Mouse (Mus musculus): ENCODE results near the gene Scg3. TPM values are rescaled to one million over a fixed set of nuclear protein-coding genes. Genes with fewer than 3 reads are reported as not detected.

Scg3 gene
- total and polyA plus RNA-seq, 2 experiments, result not detected

DNA sequence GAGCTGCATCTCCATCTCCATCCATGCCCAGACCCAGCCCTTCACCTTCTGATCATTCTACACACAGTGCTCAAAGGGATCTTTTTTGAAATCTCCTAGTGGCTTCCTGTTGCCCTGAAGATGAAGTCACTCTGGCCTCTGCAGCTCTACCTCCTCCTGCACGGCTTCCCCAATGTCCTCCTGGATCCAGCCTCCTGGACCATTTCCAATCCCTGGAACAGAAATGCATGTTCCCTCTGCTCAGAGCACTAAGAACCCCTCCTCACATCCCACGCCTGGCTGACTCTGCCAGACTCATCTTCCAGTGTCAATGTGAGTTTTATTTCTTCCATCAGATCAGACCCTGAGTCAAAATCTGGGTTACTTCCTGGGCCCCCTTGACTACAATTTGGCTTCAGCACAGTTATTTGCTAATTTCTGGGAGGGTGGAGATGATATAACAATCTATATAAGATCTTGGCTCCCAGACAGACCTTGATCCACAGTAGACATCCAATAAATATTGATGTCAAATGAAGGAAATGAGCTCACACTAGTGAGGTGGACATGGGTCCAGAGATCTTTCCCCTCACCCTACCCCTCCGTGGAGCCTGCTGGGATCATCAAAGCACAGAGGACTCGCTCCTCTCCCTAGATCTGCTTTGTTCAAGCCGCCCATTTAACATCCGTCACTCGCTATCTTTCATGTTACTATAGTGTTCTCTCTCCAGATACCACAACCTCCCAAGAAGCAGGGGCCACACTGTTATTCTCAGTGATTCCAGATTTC is 83.5 kb downstream of the Scg3 start:
- no peaks in the 10 kb centered on the region for H3K79me2 ChIP-seq (ENCODE audit: control insufficient read depth, insufficient read depth, low read length)
- H3K4me1 ChIP-seq (ENCODE audit: control insufficient read depth, insufficient read depth, low read length), result no peaks in the 10 kb centered on the region
- no peak overlapping the region for H3K27ac ChIP-seq (replicated peaks; ENCODE audit: insufficient read depth, low read depth, low read length)
- no peak for TF ChIP-seq POLR2A (IDR thresholded peaks at IDR 0.05; ENCODE audit: extremely low read depth, insufficient read depth, low read length)
- no peak for DNase-seq (ENCODE audit: extremely low read depth, low read depth, low spot score)
- 74% methylated on average over 7 of the region's 7 CpGs for WGBS
- no peaks in the 10 kb centered on the region for H3K36me3 ChIP-seq (ENCODE audit: control insufficient read depth, insufficient read depth, low read length)
- H3K4me3 ChIP-seq (ENCODE audit: insufficient read depth, low read depth, low read length), result no peak overlapping the region
- no peak overlapping the region for H3K9ac ChIP-seq (ENCODE audit: low read depth, low read length)
- no peaks in the 10 kb centered on the region for H3K27me3 ChIP-seq (ENCODE audit: control insufficient read depth, insufficient read depth, low read length)

DNA sequence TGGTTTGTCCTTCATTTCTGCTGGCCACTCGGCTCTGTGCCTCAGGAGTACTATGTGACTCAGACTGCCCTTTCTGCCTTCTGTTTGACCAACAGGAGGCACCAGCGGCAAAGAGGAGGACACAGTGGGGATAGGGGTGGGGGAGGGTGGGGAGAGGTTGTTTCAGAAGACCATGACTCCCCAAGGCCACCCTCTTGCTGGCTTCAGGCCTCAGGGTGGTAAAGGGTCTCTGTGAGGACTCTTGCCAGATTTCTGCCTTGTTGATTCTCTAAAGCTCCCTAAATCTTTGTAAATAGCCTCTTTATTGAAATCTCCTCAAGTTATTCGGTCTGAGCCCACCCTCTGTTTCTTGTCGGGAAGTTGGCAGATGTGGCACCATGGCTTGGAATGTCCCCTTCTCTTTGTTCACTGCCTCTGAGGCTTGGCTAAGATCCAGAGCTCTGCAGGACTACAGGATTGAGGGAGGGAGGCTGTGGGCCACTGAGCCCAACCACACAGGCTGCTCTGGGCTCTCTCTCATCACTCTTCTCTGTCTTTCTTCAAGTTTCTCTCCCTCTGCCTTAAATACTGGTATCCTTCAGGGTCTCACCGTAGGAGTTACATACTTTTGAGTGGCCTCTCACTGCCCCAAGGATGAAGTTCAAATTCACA is 84.5 kb downstream of the Scg3 start:
- H3K27me3 ChIP-seq (ENCODE audit: control insufficient read depth, insufficient read depth, low read length), result no peaks in the 10 kb centered on the region
- no peak overlapping the region for H3K4me3 ChIP-seq (ENCODE audit: insufficient read depth, low read depth, low read length)
- H3K36me3 ChIP-seq (ENCODE audit: control insufficient read depth, insufficient read depth, low read length), result no peaks in the 10 kb centered on the region
- no peak for DNase-seq (ENCODE audit: extremely low read depth, low read depth, low spot score)
- no peaks in the 10 kb centered on the region for H3K79me2 ChIP-seq (ENCODE audit: control insufficient read depth, insufficient read depth, low read length)
- no peak overlapping the region for H3K9ac ChIP-seq (ENCODE audit: low read depth, low read length)
- whole genome bisulfite sequencing, result 56% methylated on average over 5 of the region's 5 CpGs
- no peak overlapping the region for H3K27ac ChIP-seq (replicated peaks; ENCODE audit: insufficient read depth, low read depth, low read length)
- TF ChIP-seq POLR2A (IDR thresholded peaks at IDR 0.05; ENCODE audit: extremely low read depth, insufficient read depth, low read length) (no peak), CTCF (IDR thresholded peaks at IDR 0.05; ENCODE audit: low read depth, low read length) (no peak)
- no peaks in the 10 kb centered on the region for H3K4me1 ChIP-seq (ENCODE audit: control insufficient read depth, insufficient read depth, low read length)

DNA sequence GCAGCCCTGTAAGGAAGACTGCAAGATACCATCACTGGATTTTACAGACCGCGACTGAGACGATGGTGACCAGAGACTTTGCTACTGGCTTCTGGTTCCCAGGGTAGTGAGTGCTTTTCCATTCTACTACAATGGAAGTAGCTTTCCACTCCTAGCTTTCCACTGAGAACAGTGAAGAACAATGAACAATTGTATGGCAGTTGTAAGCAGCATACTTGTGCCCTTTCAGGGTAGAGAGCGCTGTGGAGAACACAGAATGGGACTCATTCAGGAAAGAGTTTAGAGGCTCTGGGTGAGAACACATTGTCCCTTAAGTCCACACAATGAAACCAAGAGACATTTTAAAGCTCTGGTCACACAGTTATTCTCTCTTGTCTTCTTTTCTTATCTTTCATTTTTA is 86.3 kb downstream of the Scg3 start:
- WGBS, result 88% methylated on average over 4 of the region's 4 CpGs
- DNase-seq (ENCODE audit: extremely low read depth, low read depth, low spot score), result no peak

DNA sequence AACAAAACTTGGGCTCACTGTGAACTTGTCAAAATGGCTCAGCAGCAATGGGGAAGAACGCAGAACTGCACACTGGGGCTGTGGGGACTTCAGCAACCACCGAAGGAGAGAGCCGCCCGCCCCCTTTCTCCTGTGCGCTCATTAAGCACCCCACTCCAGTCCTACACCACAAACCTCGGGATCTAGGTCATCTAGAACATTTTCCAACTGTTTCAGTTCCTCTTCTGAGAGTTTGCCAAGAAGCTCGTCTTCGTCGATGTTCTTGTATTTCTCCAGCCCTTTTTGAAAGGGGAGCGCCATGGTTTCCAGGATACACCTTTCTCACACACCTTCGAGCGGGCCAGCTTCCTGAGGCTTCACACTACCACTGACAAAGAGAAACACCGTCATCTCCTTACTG is 86.8 kb downstream of the Scg3 start:
- Histone ChIP-seq H3K4me3 (ENCODE audit: insufficient read depth, low read depth, low read length) (no peak overlapping the region), H3K9ac (ENCODE audit: low read depth, low read length) (no peak overlapping the region), H3K36me3 (ENCODE audit: control insufficient read depth, insufficient read depth, low read length) (no peaks in the 10 kb centered on the region), H3K4me1 (ENCODE audit: control insufficient read depth, insufficient read depth, low read length) (no peaks in the 10 kb centered on the region), H3K27ac (replicated peaks; ENCODE audit: insufficient read depth, low read depth, low read length) (no peak overlapping the region), H3K27me3 (ENCODE audit: control insufficient read depth, insufficient read depth, low read length) (no peaks in the 10 kb centered on the region), H3K79me2 (ENCODE audit: control insufficient read depth, insufficient read depth, low read length) (no peaks in the 10 kb centered on the region)
- TF ChIP-seq POLR2A (IDR thresholded peaks at IDR 0.05; ENCODE audit: extremely low read depth, insufficient read depth, low read length) (no peak), CTCF (IDR thresholded peaks at IDR 0.05; ENCODE audit: low read depth, low read length) (no peak)
- no peak for DNase-seq (ENCODE audit: extremely low read depth, low read depth, low spot score)
- whole genome bisulfite sequencing, result 81% methylated on average over 13 of the region's 13 CpGs

More for the DNA sequence above, 86.3 kb downstream of the Scg3 start:
- TF ChIP-seq CTCF (IDR thresholded peaks at IDR 0.05; ENCODE audit: low read depth, low read length), result no peak
- TF ChIP-seq POLR2A (IDR thresholded peaks at IDR 0.05; ENCODE audit: extremely low read depth, insufficient read depth, low read length), result no peak
- Histone ChIP-seq H3K79me2 (ENCODE audit: control insufficient read depth, insufficient read depth, low read length) (no peaks in the 10 kb centered on the region), H3K27ac (replicated peaks; ENCODE audit: insufficient read depth, low read depth, low read length) (no peak overlapping the region), H3K36me3 (ENCODE audit: control insufficient read depth, insufficient read depth, low read length) (no peaks in the 10 kb centered on the region), H3K27me3 (ENCODE audit: control insufficient read depth, insufficient read depth, low read length) (no peaks in the 10 kb centered on the region), H3K4me1 (ENCODE audit: control insufficient read depth, insufficient read depth, low read length) (no peaks in the 10 kb centered on the region), H3K9ac (ENCODE audit: low read depth, low read length) (no peak overlapping the region), H3K4me3 (ENCODE audit: insufficient read depth, low read depth, low read length) (no peak overlapping the region)

DNA sequence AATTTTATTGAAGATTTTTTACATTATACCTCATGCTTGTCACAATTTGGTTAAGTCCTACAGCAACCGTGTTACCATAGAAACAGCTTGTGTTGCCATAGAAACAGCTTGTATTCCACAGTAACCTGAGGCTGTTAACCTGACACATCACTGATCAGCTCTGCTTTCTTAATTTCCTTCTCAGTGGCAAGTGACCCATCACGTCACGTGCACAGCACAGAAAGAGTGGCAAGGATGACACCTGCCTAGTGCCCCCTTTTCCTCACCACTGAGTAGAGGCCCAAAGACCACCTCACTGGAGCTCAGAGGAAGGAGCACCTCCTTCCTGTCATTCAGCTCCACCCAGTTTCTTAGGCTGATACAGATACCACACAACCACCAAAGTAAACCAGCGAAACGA is 90.4 kb downstream of the Scg3 start:
- Histone ChIP-seq H3K4me3 (ENCODE audit: insufficient read depth, low read depth, low read length) (no peak overlapping the region), H3K9ac (ENCODE audit: low read depth, low read length) (no peak overlapping the region), H3K79me2 (ENCODE audit: control insufficient read depth, insufficient read depth, low read length) (no peaks in the 10 kb centered on the region), H3K27ac (replicated peaks; ENCODE audit: insufficient read depth, low read depth, low read length) (no peak overlapping the region), H3K36me3 (ENCODE audit: control insufficient read depth, insufficient read depth, low read length) (no peaks in the 10 kb centered on the region), H3K4me1 (ENCODE audit: control insufficient read depth, insufficient read depth, low read length) (no peaks in the 10 kb centered on the region), H3K27me3 (ENCODE audit: control insufficient read depth, insufficient read depth, low read length) (no peaks in the 10 kb centered on the region)
- TF ChIP-seq POLR2A (IDR thresholded peaks at IDR 0.05; ENCODE audit: extremely low read depth, insufficient read depth, low read length) (no peak), CTCF (IDR thresholded peaks at IDR 0.05; ENCODE audit: low read depth, low read length) (no peak)
- DNase-seq (ENCODE audit: extremely low read depth, low read depth, low spot score), result no peak
- WGBS, result 88% methylated on average over 5 of the region's 5 CpGs

Other genes with a start within 250 kb of the Scg3 start
- 5.2 and 6.3 TPM in 2 replicates for gene Leo1, start 242.5 kb downstream of the Scg3 start, total RNA-seq (2014; rRNA removed)
- gene Leo1, start 242.5 kb downstream of the Scg3 start, polyA plus RNA-seq (2012; rRNA removed), result 2.1 and 3.1 TPM in 2 replicates
- gene Tmod3, start 124.4 kb downstream of the Scg3 start, total RNA-seq (2014; rRNA removed), result 19.9 and 20.8 TPM in 2 replicates
- gene Tmod3, start 124.4 kb downstream of the Scg3 start, polyA plus RNA-seq (2012; rRNA removed), result 4.8 and 5.9 TPM in 2 replicates
- gene Tmod2, start 72.7 kb downstream of the Scg3 start, total RNA-seq (2014; rRNA removed), result 0.09 and 0.13 TPM in 2 replicates
- gene Tmod2, start 72.7 kb downstream of the Scg3 start, polyA plus RNA-seq (2012; rRNA removed), result not detected in 2 replicates
- 1.8 and 2.2 TPM in 2 replicates for gene Lysmd2, start 58.3 kb downstream of the Scg3 start, total RNA-seq (2014; rRNA removed)
- gene Lysmd2, start 58.3 kb downstream of the Scg3 start, polyA plus RNA-seq (2012; rRNA removed), result 1.0 and 1.7 TPM in 2 replicates
- gene Bmp5, start 91.3 kb upstream of the Scg3 start, total RNA-seq (2014; rRNA removed), result 9.7 and 14.6 TPM in 2 replicates
- gene Bmp5, start 91.3 kb upstream of the Scg3 start, polyA plus RNA-seq (2012; rRNA removed), result 1.2 and 1.7 TPM in 2 replicates